Mouse (Mus musculus): Measurements from ENCODE around the gene Ociad2.

The Ociad2 gene

GRCm38 (mm10) chr5:73340723-73341235 is at the start of gene Ociad2:
Ociad2 (minus strand) TSS chr5:73341028.
- DNase-seq (ENCODE audit: extremely low read depth, insufficient read length, low spot score) = no peak

- no peak for DNase-seq (ENCODE audit: extremely low read depth, insufficient read length, low spot score)
These were observed 42.8 kb upstream of the Ociad2 start for GRCm38 (mm10) chr5:73383647-73383970.

- peak; percentile 25 for DNase-seq (ENCODE audit: extremely low read depth, insufficient read length, low spot score)
These were observed 42.2 kb upstream of the Ociad2 start for GRCm38 (mm10) chr5:73382737-73383646.

GRCm38 (mm10) chr5:73381976-73382540 is 41.2 kb upstream of the Ociad2 start:
- peak; percentile 20 for DNase-seq (ENCODE audit: extremely low read depth, insufficient read length, low spot score)

- DNase-seq (ENCODE audit: extremely low read depth, insufficient read length, low spot score) = no peak
These were observed 40.7 kb upstream of the Ociad2 start for GRCm38 (mm10) chr5:73381510-73381909.

DNA sequence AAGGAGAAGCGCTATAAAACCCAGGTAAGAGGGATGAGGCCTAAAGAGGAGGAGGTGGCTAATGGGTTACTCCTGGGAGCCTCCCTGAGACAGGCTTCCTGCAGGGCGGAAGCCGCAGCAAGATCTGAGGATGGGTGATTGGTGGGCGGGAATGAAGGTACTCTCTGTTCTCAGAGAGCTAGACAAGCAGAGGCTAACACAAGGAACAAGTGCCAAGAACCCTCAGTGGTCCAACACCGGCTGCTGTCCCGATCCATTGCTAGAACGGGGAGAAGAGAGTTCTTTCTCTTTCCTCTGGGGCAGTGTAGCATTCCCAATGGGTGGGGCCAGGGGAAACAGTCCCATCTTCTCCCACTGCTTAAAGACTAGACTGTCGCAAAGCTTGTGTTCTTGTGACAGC is 40.0 kb upstream of the Ociad2 start:
- no peak for DNase-seq (ENCODE audit: extremely low read depth, insufficient read length, low spot score)

DNA sequence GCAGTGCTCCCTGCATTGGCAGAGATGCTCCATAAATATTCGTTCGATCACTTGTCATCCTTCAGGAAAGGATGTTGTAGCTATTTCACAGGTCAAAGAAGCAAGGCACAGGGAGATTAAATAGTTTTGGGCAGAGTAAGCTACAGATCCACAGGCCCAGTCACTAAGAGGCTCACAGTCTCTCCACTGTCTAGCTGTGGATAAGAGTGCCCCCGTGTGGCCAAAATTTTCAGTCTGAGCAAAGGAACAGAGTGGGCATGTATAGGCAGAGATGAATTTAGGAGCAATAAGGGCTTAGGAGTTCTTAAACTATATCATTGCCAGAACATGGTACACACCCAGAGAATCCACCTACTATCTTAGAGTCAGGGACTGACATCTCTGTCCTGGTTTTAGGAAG is 39.1 kb upstream of the Ociad2 start:
- DNase-seq (ENCODE audit: extremely low read depth, insufficient read length, low spot score) = no peak

- DNase-seq (ENCODE audit: extremely low read depth, insufficient read length, low spot score) = no peak
These were observed 35.7 kb upstream of the Ociad2 start for GRCm38 (mm10) chr5:73376491-73376890.

- DNase-seq (ENCODE audit: extremely low read depth, insufficient read length, low spot score) = no peak
These were observed 35.2 kb upstream of the Ociad2 start for GRCm38 (mm10) chr5:73376041-73376440.

DNA sequence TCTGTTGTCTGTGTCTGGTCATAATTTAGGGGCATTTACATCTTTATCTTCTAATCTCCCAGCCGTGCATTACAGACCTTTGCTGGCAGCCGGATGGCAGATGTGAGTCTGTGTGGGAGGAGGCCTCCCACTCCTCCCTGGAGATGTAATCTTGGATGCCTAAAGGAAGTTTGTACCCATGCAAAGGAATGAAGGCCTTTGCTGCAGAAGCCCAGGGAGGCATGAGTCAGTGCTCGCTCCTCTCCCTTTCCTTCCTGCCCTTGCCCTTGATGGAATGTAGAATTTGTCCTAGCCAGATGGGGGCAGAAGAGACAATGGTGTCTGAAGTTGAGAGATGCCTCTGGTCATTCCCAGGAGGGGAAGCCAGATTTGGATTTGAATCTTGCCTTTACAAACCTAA is 32.4 kb upstream of the Ociad2 start:
- DNase-seq (ENCODE audit: extremely low read depth, insufficient read length, low spot score) = no peak

- no peak for DNase-seq (ENCODE audit: extremely low read depth, insufficient read length, low spot score)
These were observed 31.8 kb upstream of the Ociad2 start for GRCm38 (mm10) chr5:73372601-73373000.

GRCm38 (mm10) chr5:73369731-73370130 is 28.9 kb upstream of the Ociad2 start:
- no peak for DNase-seq (ENCODE audit: extremely low read depth, insufficient read length, low spot score)

GRCm38 (mm10) chr5:73368845-73369447 is 28.1 kb upstream of the Ociad2 start:
- no peak for DNase-seq (ENCODE audit: extremely low read depth, insufficient read length, low spot score)

DNA sequence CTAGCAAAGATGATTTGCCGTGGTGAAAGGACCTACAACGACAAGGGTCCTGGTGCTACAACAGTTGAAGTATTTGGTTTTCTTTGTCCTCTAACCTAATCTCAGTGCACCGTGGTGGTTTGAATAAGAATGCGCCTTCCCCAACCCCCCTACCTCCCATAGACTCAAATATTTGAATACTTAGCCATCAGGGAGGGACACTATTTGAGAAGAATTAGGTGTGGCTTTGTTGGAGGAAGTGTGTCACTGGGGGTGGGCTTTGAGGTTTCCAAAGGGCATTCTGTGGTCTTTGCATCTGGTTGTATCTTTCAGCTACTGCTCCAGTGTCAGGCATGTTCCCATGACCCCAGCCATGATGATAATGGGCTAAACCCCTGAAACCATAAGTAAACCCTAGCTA is 27.1 kb upstream of the Ociad2 start:
- DNase-seq (ENCODE audit: extremely low read depth, insufficient read length, low spot score) = no peak

DNA sequence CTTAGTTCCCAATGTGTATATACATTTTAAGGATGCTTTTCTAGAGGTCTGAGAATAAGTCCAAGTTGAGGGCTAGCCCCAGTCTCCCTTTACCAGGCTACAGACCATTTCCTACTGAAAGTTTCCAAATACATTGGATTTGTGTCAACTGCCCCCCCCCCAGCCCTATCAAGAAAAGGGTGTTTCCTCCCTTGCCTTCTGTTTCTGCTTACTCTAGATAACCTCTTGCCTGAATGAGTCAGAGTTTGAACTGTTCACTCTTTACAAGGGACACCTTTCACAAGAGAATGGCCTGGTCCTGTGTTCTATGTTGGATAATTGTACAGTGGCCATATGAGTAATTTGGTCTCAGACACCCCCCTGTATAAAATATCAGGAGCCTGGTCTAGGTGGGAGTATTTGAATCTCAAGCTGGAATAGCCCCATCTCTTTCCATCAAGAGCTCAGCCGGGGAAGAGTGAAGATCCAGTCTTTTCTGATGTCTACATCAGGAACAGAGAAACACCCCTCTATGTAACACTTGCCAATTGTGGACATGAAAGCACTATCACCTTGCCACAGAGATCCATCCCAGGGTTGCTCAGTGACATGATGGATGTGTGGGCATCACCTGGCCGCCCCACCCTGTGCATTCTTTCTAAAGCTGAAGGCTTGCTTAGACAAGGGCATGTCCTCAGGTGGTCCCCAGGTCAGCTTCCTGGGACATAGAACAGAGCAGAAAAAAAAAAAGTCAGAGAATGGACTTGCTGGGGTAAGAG is 23.5 kb upstream of the Ociad2 start:
- no peak for DNase-seq (ENCODE audit: extremely low read depth, insufficient read length, low spot score)

DNA sequence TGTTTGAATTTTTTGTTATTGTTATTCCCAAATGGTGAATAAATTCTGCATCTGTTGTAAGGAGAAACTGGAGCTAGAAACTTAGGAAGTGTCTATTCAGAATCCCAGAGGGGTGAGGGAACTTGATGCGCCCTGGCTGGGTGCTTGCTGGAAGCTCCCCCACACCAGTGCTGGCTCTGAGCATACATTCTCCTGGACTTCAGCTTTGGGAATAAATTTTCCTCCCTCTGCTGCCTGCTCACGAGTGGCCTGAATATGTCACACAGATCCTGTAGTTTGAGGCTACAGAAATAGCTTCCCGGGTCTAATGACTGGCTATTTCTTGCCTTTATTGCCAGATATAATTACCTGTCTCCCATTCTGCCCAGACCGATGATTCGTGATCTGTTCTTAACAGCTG is 22.0 kb upstream of the Ociad2 start:
- no peak for DNase-seq (ENCODE audit: extremely low read depth, insufficient read length, low spot score)

DNA sequence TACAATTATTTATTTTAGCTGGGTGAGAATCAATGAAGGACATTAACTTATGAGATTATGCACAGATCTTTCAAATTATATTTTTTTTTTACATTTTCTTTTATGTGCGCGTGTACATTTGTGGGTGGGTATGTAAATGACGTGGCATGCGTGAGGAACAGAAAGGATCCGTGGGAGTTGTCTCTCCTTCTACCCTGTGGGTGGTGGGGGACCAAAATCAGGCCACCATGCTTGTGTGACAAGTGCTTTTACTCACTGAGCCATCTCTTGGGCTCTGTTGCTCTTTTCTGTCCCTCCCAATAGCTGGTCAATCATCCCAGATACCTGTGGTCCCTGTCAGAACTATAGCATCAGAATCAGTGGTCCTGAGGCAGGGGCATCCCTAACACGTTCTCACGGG is 21.5 kb upstream of the Ociad2 start:
- DNase-seq (ENCODE audit: extremely low read depth, insufficient read length, low spot score) = no peak

GRCm38 (mm10) chr5:73360240-73360639 is 19.4 kb upstream of the Ociad2 start:
- no peak for DNase-seq (ENCODE audit: extremely low read depth, insufficient read length, low spot score)

- DNase-seq (ENCODE audit: extremely low read depth, insufficient read length, low spot score) = no peak
These were observed 18.9 kb upstream of the Ociad2 start for GRCm38 (mm10) chr5:73359752-73360141.

DNA sequence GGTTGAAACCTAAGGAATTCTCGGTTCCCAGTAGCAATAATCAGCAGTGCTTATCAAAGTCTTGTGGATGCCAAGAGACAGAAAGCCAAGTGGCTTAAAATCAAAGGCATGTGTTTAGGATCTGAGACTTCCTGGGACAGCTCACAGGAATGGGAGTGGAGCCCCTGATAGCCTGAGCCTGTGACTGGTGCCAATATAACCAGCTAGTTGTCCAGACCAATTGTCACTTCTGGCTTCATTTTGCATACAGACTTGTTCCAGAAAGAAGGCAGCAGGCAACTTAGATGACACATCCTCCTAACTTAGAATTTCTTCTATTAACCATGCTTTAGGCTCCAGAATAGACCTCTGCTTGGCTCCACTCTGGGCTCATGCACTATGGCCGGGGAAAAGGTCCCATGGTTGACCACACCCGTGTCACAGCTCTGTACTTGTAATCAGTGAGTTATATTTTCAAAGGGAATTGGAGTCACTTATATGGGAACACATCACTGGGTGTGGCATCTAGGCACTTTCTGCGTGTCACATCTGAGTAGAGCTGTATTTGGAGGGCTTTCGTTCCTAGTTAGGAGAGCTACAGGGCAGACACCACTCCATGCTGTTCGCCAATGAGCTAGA is 18.4 kb upstream of the Ociad2 start:
- DNase-seq (ENCODE audit: extremely low read depth, insufficient read length, low spot score) = no peak

GRCm38 (mm10) chr5:73355393-73355792 is 14.6 kb upstream of the Ociad2 start:
- DNase-seq (ENCODE audit: extremely low read depth, insufficient read length, low spot score) = no peak

All from 3134 (cell line).